Mouse (Mus musculus): ENCODE results near the gene Zbtb44.

Gene Zbtb44

GRCm38 (mm10) chr9:31070706-31071105 is 40.3 kb downstream of the Zbtb44 start:
- DNase-seq (ENCODE audit: low spot score) = no peak

GRCm38 (mm10) chr9:31072256-31072655 is 41.8 kb downstream of the Zbtb44 start:
- no peak for DNase-seq (ENCODE audit: low spot score)

GRCm38 (mm10) chr9:31073797-31074196 is 43.4 kb downstream of the Zbtb44 start:
- DNase-seq (ENCODE audit: low spot score) = no peak

- no peak for DNase-seq (ENCODE audit: low spot score)
Observed at GRCm38 (mm10) chr9:31074836-31075235, 44.4 kb downstream of the Zbtb44 start.

GRCm38 (mm10) chr9:31080726-31081125 is 50.3 kb downstream of the Zbtb44 start:
- no peak for DNase-seq (ENCODE audit: low spot score)

GRCm38 (mm10) chr9:31082054-31082666 is 51.7 kb downstream of the Zbtb44 start:
- peak; percentile 48 for DNase-seq (ENCODE audit: low spot score)

GRCm38 (mm10) chr9:31082771-31083170 is 52.3 kb downstream of the Zbtb44 start:
- no peak for DNase-seq (ENCODE audit: low spot score)

GRCm38 (mm10) chr9:31085556-31085955 is 55.1 kb downstream of the Zbtb44 start:
- DNase-seq (ENCODE audit: low spot score) = no peak

GRCm38 (mm10) chr9:31086085-31086753 is 55.8 kb downstream of the Zbtb44 start:
- peak; percentile 50 for DNase-seq (ENCODE audit: low spot score)

- no peak for DNase-seq (ENCODE audit: low spot score)
Observed at GRCm38 (mm10) chr9:31086754-31087145, 56.3 kb downstream of the Zbtb44 start.

GRCm38 (mm10) chr9:31087466-31087865 is 57.0 kb downstream of the Zbtb44 start:
- DNase-seq (ENCODE audit: low spot score) = no peak

- DNase-seq (ENCODE audit: low spot score) = no peak
Observed at GRCm38 (mm10) chr9:31088116-31088515, 57.7 kb downstream of the Zbtb44 start.

- DNase-seq (ENCODE audit: low spot score) = no peak
Observed at GRCm38 (mm10) chr9:31088883-31089282, 58.4 kb downstream of the Zbtb44 start.

GRCm38 (mm10) chr9:31089541-31089940 is 59.1 kb downstream of the Zbtb44 start:
- DNase-seq (ENCODE audit: low spot score) = no peak

GRCm38 (mm10) chr9:31090081-31091023 is 59.9 kb downstream of the Zbtb44 start:
- no peak for DNase-seq (ENCODE audit: low spot score)

GRCm38 (mm10) chr9:31091162-31091581 is 60.7 kb downstream of the Zbtb44 start:
- no peak for DNase-seq (ENCODE audit: low spot score)

- DNase-seq (ENCODE audit: low spot score) = no peak
Observed at GRCm38 (mm10) chr9:31092111-31092832, 61.8 kb downstream of the Zbtb44 start.

- no peak for DNase-seq (ENCODE audit: low spot score)
Observed at GRCm38 (mm10) chr9:31092833-31093195, 62.4 kb downstream of the Zbtb44 start.

- no peak for DNase-seq (ENCODE audit: low spot score)
Observed at GRCm38 (mm10) chr9:31097088-31098082, 66.9 kb downstream of the Zbtb44 start.

GRCm38 (mm10) chr9:31098118-31098517 is 67.7 kb downstream of the Zbtb44 start:
- no peak for DNase-seq (ENCODE audit: low spot score)

- DNase-seq (ENCODE audit: low spot score) = no peak
Observed at GRCm38 (mm10) chr9:31108464-31108863, 78.0 kb downstream of the Zbtb44 start.

Measured in ovary, postnatal 10 days (tissue).